Mouse (Mus musculus): ENCODE results near the gene Ilf3.
A peak's percentile ranks its signal among the peaks of the same experiment; 100 is the strongest.

Ilf3 gene

GRCm38 (mm10) chr9:21403745-21404144 lies 36.1 kb downstream of the Ilf3 start:
- no peak for DNase-seq (ENCODE audit: low spot score)

- DNase-seq (ENCODE audit: low spot score) = no peak
Measured at GRCm38 (mm10) chr9:21405525-21405924, 37.9 kb downstream of the Ilf3 start.

- peak; percentile 16 for DNase-seq (ENCODE audit: low spot score)
Measured at GRCm38 (mm10) chr9:21407951-21408350, 40.3 kb downstream of the Ilf3 start.

- no peak for DNase-seq (ENCODE audit: low spot score)
Measured at GRCm38 (mm10) chr9:21408624-21409023, 41.0 kb downstream of the Ilf3 start.

- DNase-seq (ENCODE audit: low spot score) = peak; percentile 94
Measured at GRCm38 (mm10) chr9:21409592-21410317, 42.1 kb downstream of the Ilf3 start.

GRCm38 (mm10) chr9:21411669-21412550 lies 44.2 kb downstream of the Ilf3 start, which contains the start of gene Qtrt1:
Gene Qtrt1 (plus strand): TSS chr9:21411837.
- DNase-seq (ENCODE audit: low spot score) = peak; percentile 96

- no peak for DNase-seq (ENCODE audit: low spot score)
Measured at GRCm38 (mm10) chr9:21417866-21418265, 50.2 kb downstream of the Ilf3 start.

- DNase-seq (ENCODE audit: low spot score) = no peak
Measured at GRCm38 (mm10) chr9:21419646-21420045, 52.0 kb downstream of the Ilf3 start.

GRCm38 (mm10) chr9:21424631-21425555 lies 57.2 kb downstream of the Ilf3 start, which contains the start of gene Dnm2:
Gene Dnm2 (plus strand): TSS chr9:21424908.
- DNase-seq (ENCODE audit: low spot score) = peak; percentile 99

- DNase-seq (ENCODE audit: low spot score) = no peak
Measured at GRCm38 (mm10) chr9:21425556-21425945, 57.9 kb downstream of the Ilf3 start.

- DNase-seq (ENCODE audit: low spot score) = no peak
Measured at GRCm38 (mm10) chr9:21426013-21426412, 58.3 kb downstream of the Ilf3 start.

GRCm38 (mm10) chr9:21426525-21426924 lies 58.9 kb downstream of the Ilf3 start:
- DNase-seq (ENCODE audit: low spot score) = no peak

GRCm38 (mm10) chr9:21427773-21428172 lies 60.1 kb downstream of the Ilf3 start:
- DNase-seq (ENCODE audit: low spot score) = no peak

- DNase-seq (ENCODE audit: low spot score) = no peak
Measured at GRCm38 (mm10) chr9:21428178-21428577, 60.5 kb downstream of the Ilf3 start.

GRCm38 (mm10) chr9:21430724-21431123 lies 63.1 kb downstream of the Ilf3 start:
- DNase-seq (ENCODE audit: low spot score) = no peak

GRCm38 (mm10) chr9:21432066-21432465 lies 64.4 kb downstream of the Ilf3 start:
- DNase-seq (ENCODE audit: low spot score) = no peak

- DNase-seq (ENCODE audit: low spot score) = no peak
Measured at GRCm38 (mm10) chr9:21433766-21434165, 66.1 kb downstream of the Ilf3 start.

GRCm38 (mm10) chr9:21434410-21434809 lies 66.7 kb downstream of the Ilf3 start:
- no peak for DNase-seq (ENCODE audit: low spot score)

GRCm38 (mm10) chr9:21435777-21436635 lies 68.3 kb downstream of the Ilf3 start:
- DNase-seq (ENCODE audit: low spot score) = no peak

- no peak for DNase-seq (ENCODE audit: low spot score)
Measured at GRCm38 (mm10) chr9:21437577-21437976, 69.9 kb downstream of the Ilf3 start.

- DNase-seq (ENCODE audit: low spot score) = no peak
Measured at GRCm38 (mm10) chr9:21438219-21438618, 70.5 kb downstream of the Ilf3 start.

Data from retina, embryonic 14.5 days (tissue).